Mouse (Mus musculus) megakaryocyte-erythroid progenitor cell, adult 5 weeks (primary cell): ENCODE measurements around the gene Gbp9. TPM values are rescaled to one million over a fixed set of nuclear protein-coding genes. Genes with fewer than 3 reads are reported as not detected.

Source experiments
- polyA plus RNA-seq: library from polyadenylated mRNA; stranded (reverse); fragments of >175 nt; gene quantifications from 2 replicates; pipeline ENCODE4 v1.2.3, GENCODE M21; 2012

Gbp9 gene
- polyA plus RNA-seq = 0.39 and 0.44 TPM in 2 replicates

DNA sequence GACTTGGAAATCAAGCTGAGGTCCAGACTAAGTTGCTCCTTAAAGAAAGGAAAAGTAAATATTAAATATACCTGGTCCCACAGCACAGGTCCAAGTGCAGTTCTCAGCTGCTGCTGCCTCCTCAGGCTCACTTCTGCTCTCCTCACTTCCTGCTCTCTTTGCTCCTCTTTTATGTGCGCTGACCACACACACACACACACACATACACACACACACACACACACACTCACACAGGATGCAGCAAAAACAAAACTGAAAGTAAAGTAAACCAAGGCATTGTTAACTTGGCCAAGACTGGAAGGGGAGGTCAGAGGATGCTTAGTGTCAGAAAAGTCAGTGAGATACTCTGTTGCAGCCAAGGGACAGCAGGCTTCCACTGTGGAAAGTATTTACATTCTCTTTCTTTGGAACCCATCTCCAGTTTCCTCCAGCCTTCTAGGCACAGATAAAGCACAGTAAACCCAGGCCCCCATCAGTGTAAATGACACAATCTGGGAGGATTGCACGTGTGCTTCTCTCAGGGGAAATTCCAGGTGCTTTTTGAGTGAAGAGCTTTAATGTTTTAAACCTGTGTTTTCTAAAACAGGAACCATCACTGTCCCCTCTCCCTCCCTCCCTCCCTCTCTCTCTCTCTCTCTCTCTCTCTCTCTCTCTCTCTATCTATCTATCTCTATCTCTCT, at the start of gene Gbp9, which contains the start of the genes Gbp8 and Gbp4:
TSS of gene Gbp9 (minus strand) at position 131 of the 680 bp plus-strand sequence.
TSS of gene Gbp8 (minus strand) at position 132 of the 680 bp plus-strand sequence.
TSS of gene Gbp4 (minus strand) at position 178 of the 680 bp plus-strand sequence.

Other genes with a start within 250 kb of the Gbp9 start
- gene Abcg3, start 156.8 kb downstream of the Gbp9 start, polyA plus RNA-seq = not detected in 2 replicates
- gene Gbp8, start within 50 bp of the Gbp9 start, polyA plus RNA-seq = 0.09 and 0.48 TPM in 2 replicates
- 1.0 and 1.7 TPM in 2 replicates for gene Gbp4, start within 50 bp of the Gbp9 start, polyA plus RNA-seq
- gene Gbp10, start 100.0 kb upstream of the Gbp9 start, polyA plus RNA-seq = 0.02 and 0.04 TPM in 2 replicates
- 0.19 and 0.25 TPM in 2 replicates for gene Gm43302, start 154.2 kb upstream of the Gbp9 start, polyA plus RNA-seq
- 0.70 and 1.5 TPM in 2 replicates for gene Gbp6, start 154.2 kb upstream of the Gbp9 start, polyA plus RNA-seq